Mouse (Mus musculus) midbrain, postnatal 0 days (tissue): ENCODE results near the gene Foxn3. TPM values are rescaled to one million over a fixed set of nuclear protein-coding genes. Genes with fewer than 3 reads are reported as not detected.
A peak's percentile ranks its signal among the peaks of the same experiment; 100 is the strongest.

Experiments used
- ATAC-seq: fragments of 200-750 bp; cut with Nextera tagmentation; 2 replicates; pipeline ENCODE4 v1.8.0; 2017; ENCODE audit warnings: moderate number of reproducible peaks, mild to moderate bottlenecking, moderate TSS enrichment, moderate library complexity; ENCODE audit not compliant: low FRiP score
- DNase-seq: peaks from one replicate; pipeline ENCODE4 v3.0.0-alpha.2; 2015; ENCODE audit warnings: low spot score
- H3K27ac ChIP-seq: fragments of 300-500 bp; sonication (generic); 2 replicates; pipeline ENCODE4 v1.5.1; 2014; ENCODE audit warnings: low read depth, mild to moderate bottlenecking, low read length, mixed read lengths
- H3K27me3 ChIP-seq: fragments of 300-500 bp; sonication (generic); 2 replicates; pipeline ENCODE4 v1.6.1; 2014; ENCODE audit warnings: low read length, control low read depth, mixed read lengths; ENCODE audit not compliant: insufficient read depth
- H3K36me3 ChIP-seq: fragments of 300-500 bp; sonication (generic); 2 replicates; pipeline ENCODE4 v1.6.1; 2014; ENCODE audit warnings: low read length, control low read depth, mixed read lengths; ENCODE audit not compliant: insufficient read depth
- H3K4me1 ChIP-seq: fragments of 300-500 bp; sonication (generic); 2 replicates; pipeline ENCODE4 v1.6.1; 2014; ENCODE audit warnings: mild to moderate bottlenecking, control low read depth, antibody characterized with exemption, low read length, mixed read lengths; ENCODE audit not compliant: insufficient read depth
- H3K4me2 ChIP-seq: fragments of 300-500 bp; sonication (generic); 2 replicates; pipeline ENCODE4 v1.6.1; 2014; ENCODE audit warnings: low read depth, mild to moderate bottlenecking, low read length, mixed read lengths; ENCODE audit not compliant: poor library complexity, severe bottlenecking
- H3K4me3 ChIP-seq: fragments of 300-500 bp; sonication (generic); 2 replicates; pipeline ENCODE4 v1.5.1; 2014; ENCODE audit warnings: low read depth, mild to moderate bottlenecking, low read length, moderate library complexity
- H3K9ac ChIP-seq: fragments of 300-500 bp; sonication (generic); replicated peaks from 2 replicates; pipeline ENCODE4 v1.6.1; 2014; ENCODE audit warnings: mild to moderate bottlenecking, low read length, moderate library complexity, mixed read lengths; ENCODE audit not compliant: poor library complexity, severe bottlenecking
- H3K9me3 ChIP-seq: fragments of 300-500 bp; sonication (generic); 2 replicates; pipeline ENCODE4 v1.6.1; 2016; ENCODE audit warnings: low read length, control low read depth
- CTCF ChIP-seq: IDR thresholded peaks from 2 replicates; pipeline ENCODE4 v1.5.1; 2016; ENCODE audit warnings: antibody characterized with exemption, mild to moderate bottlenecking
- WGBS: fragments of 180-500 bp; shearing (Covaris S2); extraction: QIAGEN DNeasy Blood & Tissue Kit; methylation state at CpG from one replicate; pipeline ENCODE4 v1.1.7; 2014; 5-methylcytosine and 5-hydroxymethylcytosine counted together
- polyA plus RNA-seq: library from polyadenylated mRNA; unstranded; fragments of >200 nt; fragmentation: Nextera tagmentation; extraction: Ambion mirVana; gene quantifications from 2 replicates; pipeline ENCODE4 v1.2.1, GENCODE M21; 2015
- total RNA-seq: library from RNA; depleted of rRNA; stranded (reverse); fragments of >200 nt; gene quantifications from 2 replicates; pipeline ENCODE4 v1.2.3, GENCODE M21; 2014

Gene Foxn3
- total and polyA plus RNA-seq, 2 experiments from 2014 or later: 38.9 to 72.7 TPM

DNA sequence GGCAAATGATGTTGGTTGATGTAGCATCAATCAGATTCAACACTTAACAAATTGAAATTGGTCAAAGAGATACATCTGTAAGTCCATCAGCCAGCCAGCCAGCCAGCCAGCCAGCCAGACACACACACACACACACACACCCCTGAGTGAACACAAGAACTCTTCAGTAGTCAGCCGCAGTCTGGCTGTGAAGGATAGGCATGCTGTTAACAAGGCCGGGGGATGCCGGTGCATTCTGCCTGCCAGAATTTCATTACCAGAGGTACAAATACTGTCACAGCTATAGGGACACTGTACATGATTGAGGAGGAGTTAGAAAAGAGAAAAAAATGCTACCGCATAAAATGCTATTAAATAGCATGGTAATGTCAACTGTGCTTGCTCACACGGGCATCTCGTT lies 271.2 kb downstream of the Foxn3 start:
- H3K36me3 ChIP-seq: no peaks in the 10 kb centered on the region
- DNase-seq (peak; percentile 46), ATAC-seq (no peak)
- H3K4me2 ChIP-seq: no peak overlapping the region
- H3K9ac ChIP-seq: 0 out of 2 replicates have a peak overlapping the region, but pooled peaks have one; percentile 13
- no peak overlapping the region for H3K27ac ChIP-seq
- WGBS: 47% methylated on average over 6 of the region's 6 CpGs
- H3K4me3 ChIP-seq: no peak overlapping the region
- no peaks in the 10 kb centered on the region for H3K9me3 ChIP-seq
- H3K4me1 ChIP-seq: peaks cover 21% of the 10 kb centered on the region
- TF ChIP-seq CTCF: no peak
- H3K27me3 ChIP-seq: no peaks in the 10 kb centered on the region

DNA sequence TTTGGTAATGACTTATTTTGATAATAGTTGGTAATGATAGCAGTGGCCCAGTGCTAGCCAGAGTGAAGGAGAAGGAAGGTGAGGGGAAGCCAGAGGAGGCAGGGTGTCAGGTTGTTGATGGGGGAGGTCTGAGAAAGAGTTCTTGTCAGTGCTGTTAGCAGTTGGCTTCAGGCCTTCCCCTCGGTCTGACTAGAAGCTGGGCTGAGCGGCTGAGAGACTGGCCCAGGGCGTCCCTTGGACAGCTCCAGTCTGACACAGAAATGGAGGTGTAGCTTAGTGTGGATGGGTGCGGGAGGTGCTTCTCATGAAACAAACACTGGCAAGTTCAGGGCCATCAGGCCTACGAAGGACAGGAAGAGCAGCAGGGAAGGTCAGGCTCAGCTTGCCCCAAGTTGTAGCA lies 276.3 kb downstream of the Foxn3 start:
- Histone ChIP-seq H3K36me3 (no peaks in the 10 kb centered on the region), H3K4me1 (peaks cover 39% of the 10 kb centered on the region), H3K4me2 (no peak overlapping the region), H3K4me3 (no peak overlapping the region), H3K27me3 (no peaks in the 10 kb centered on the region), H3K27ac (peak overlapping the region; percentile 51), H3K9me3 (no peaks in the 10 kb centered on the region), H3K9ac (peak overlapping the region; percentile 33; the same call in 1 of the 2 replicates)
- WGBS: 52% methylated on average over 5 of the region's 5 CpGs
- DNase-seq (no peak), ATAC-seq (peak; percentile 11; the same call in 1 of the 2 replicates)
- no peak for TF ChIP-seq CTCF

DNA sequence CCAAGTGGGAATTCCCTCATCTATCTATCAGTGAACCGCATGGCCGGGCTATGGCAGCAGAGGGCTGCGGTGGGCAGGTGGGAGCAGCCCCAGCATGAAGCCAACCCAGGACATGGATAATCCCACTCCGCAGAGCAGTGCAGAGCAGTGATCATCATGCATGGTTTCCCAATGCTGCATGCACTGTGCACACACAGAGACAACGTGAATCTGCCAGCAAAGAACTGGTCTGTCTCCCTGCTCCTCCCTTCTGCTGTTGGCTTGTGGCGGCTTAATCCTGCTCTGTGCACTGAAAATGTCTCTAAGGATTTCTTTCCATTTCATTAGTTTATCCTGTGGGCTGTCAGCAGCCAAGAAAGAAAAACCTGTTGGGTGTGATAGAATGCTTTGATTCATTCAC lies 276.7 kb downstream of the Foxn3 start:
- no peaks in the 10 kb centered on the region for H3K27me3 ChIP-seq
- H3K27ac ChIP-seq: no peak overlapping the region; the same call in 1 of the 2 replicates
- H3K36me3 ChIP-seq: no peaks in the 10 kb centered on the region
- 0 out of 2 replicates have a peak, but pooled peaks have one; percentile 5 for TF ChIP-seq CTCF
- no peak overlapping the region for H3K4me3 ChIP-seq
- H3K9me3 ChIP-seq: no peaks in the 10 kb centered on the region
- peaks cover 39% of the 10 kb centered on the region for H3K4me1 ChIP-seq
- H3K9ac ChIP-seq: peak overlapping the region; percentile 33; the same call in 1 of the 2 replicates
- ATAC-seq (peak; percentile 39; the same call in 1 of the 2 replicates), DNase-seq (peak; percentile 74)
- H3K4me2 ChIP-seq: no peak overlapping the region
- WGBS: 35% methylated on average over 6 of the region's 6 CpGs

DNA sequence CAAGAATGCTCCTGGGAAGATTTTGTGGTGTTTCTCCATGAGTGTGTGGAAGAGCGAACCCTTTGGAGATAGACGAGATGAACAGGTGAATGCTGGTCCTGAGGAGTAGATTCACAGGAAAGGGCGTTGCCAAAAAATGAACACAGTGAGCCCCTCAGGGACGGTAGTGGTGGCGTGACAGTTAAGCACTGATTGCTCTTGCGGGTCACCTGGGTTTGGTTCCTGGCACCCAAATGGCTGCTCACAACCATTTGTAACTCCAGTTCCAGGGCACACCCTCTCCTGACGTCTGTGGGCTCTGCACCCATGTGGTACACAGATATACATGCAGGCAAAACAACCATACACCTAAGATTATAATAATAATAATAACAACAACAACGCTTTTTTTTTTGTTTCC lies 277.7 kb downstream of the Foxn3 start:
- no peak for DNase-seq
- Histone ChIP-seq H3K4me2 (no peak overlapping the region), H3K4me3 (no peak overlapping the region), H3K9me3 (no peaks in the 10 kb centered on the region), H3K9ac (no peak overlapping the region), H3K27me3 (no peaks in the 10 kb centered on the region), H3K4me1 (peaks cover 39% of the 10 kb centered on the region), H3K36me3 (no peaks in the 10 kb centered on the region), H3K27ac (no peak overlapping the region)
- WGBS: 73% methylated on average over 8 of the region's 8 CpGs
- TF ChIP-seq CTCF: no peak
- no peak for ATAC-seq

DNA sequence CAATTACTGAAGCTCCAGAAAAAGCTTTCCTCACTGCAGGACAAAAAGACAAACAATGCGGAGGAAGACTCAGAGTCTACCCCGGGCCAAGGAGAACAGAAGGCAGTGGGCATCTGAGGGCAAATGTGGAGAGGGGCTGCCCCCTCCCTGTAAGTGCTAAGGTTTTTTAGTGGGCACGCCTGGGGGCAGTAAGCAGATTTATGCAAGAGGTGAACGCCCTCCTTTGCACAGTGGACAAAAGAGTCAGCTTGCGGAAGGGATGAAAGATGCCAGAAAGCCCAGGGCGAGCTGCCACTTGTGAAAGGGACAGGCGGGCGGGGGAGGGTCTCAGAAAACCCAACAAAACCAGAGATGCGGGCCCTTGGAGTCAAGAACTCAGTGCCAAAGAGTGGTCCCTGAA lies 278.2 kb downstream of the Foxn3 start:
- Histone ChIP-seq H3K4me2 (peak overlapping the region; percentile 10; the same call in 1 of the 2 replicates), H3K27ac (no peak overlapping the region), H3K27me3 (no peaks in the 10 kb centered on the region), H3K9me3 (no peaks in the 10 kb centered on the region), H3K4me3 (no peak overlapping the region), H3K9ac (no peak overlapping the region), H3K36me3 (no peaks in the 10 kb centered on the region), H3K4me1 (peaks cover 39% of the 10 kb centered on the region)
- WGBS: 17% methylated on average over 9 of the region's 9 CpGs
- TF ChIP-seq CTCF: no peak
- ATAC-seq (no peak), DNase-seq (peak; percentile 55)

DNA sequence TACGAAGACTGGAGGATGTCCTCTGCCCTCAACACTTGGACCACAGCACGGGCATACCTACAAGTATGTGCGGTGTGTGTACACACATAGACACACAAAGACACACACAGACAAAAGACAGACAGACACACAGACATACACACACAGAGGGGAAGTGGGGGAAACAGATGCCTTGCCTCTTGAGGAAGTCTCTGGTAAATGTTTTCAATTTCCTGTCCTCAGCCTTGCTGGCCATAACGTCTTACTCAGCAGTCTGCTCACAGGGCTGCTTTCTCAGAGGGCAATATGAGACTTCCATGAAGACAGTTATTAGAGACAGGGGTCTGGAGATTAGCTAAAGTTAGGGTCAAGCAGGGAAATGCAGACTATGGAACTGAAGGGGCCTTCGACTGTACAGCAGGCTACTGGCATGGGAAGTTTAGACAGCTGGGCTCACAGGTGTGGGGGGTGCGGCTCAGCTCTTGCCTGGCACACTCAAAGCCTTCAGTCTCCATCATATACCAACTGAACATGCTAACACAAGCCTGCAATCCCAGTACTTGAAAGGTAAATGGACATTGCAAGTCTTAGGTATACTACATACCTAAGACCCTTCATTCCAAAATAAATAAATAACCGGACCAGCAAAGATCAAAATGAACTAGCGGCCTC lies 278.8 kb downstream of the Foxn3 start:
- no peaks in the 10 kb centered on the region for H3K9me3 ChIP-seq
- H3K4me2 ChIP-seq: no peak overlapping the region
- TF ChIP-seq CTCF: no peak
- 62% methylated on average over 8 of the region's 8 CpGs for WGBS
- DNase-seq (no peak), ATAC-seq (no peak)
- H3K27me3 ChIP-seq: no peaks in the 10 kb centered on the region
- H3K4me1 ChIP-seq: peaks cover 39% of the 10 kb centered on the region
- H3K9ac ChIP-seq: no peak overlapping the region
- H3K27ac ChIP-seq: no peak overlapping the region
- no peaks in the 10 kb centered on the region for H3K36me3 ChIP-seq
- no peak overlapping the region for H3K4me3 ChIP-seq
